Comparison of ENCODE assay signal across 8 mouse cellular contexts in genomic region chr7:126272770-126273311, GRCm38 (mm10). TPM values are rescaled to one million over a fixed set of nuclear protein-coding genes. Genes with fewer than 3 reads are reported as not detected.
A peak's percentile ranks its signal among the peaks of the same experiment; 100 is the strongest.
DNase-seq lines count a peak whose midpoint lies in the region; ATAC-seq lines count a peak whose summit lies in the region.

No protein-coding gene starts in this region.

- no peaks in the 10 kb centered on the region for H3K9me3 ChIP-seq in heart, embryonic 15.5 days (replicated peaks)
- H3K9me3 ChIP-seq in forebrain, embryonic 11.5 days (ENCODE audit: control insufficient read depth, low read length): no peaks in the 10 kb centered on the region
- H3K9me3 ChIP-seq in limb, embryonic 10.5 days (replicated peaks): no peaks in the 10 kb centered on the region
- no peaks in the 10 kb centered on the region for H3K9me3 ChIP-seq in neural tube, embryonic 15.5 days (replicated peaks)

- DNase-seq in heart, adult 9 months (ENCODE audit: low spot score in 2 of 2): no peak
- peak; percentile 61 for DNase-seq in R1 (ENCODE audit: low read depth, low spot score)
- peak; percentile 76 for DNase-seq in forebrain, embryonic 11.5 days (ENCODE audit: low spot score)
- no peak for DNase-seq in limb, embryonic 10.5 days (ENCODE audit: low spot score)
- DNase-seq in layer of hippocampus, postnatal 25 days (ENCODE audit: extremely low spot score in 1 of 2, low spot score in 1 of 2): no peak
- no peak for DNase-seq in T-cell, adult 2 months (ENCODE audit: low spot score)

- peaks cover 29% of the 10 kb centered on the region for H3K4me1 ChIP-seq in heart, embryonic 15.5 days (replicated peaks)
- peaks cover 18% of the 10 kb centered on the region for H3K4me1 ChIP-seq in forebrain, embryonic 11.5 days (replicated peaks; ENCODE audit: control insufficient read depth, insufficient read depth, low read length)
- peaks cover 62% of the 10 kb centered on the region for H3K4me1 ChIP-seq in limb, embryonic 10.5 days
- peaks cover 58% of the 10 kb centered on the region for H3K4me1 ChIP-seq in neural tube, embryonic 15.5 days

- no peaks in the 10 kb centered on the region for H3K27me3 ChIP-seq in heart, embryonic 15.5 days
- H3K27me3 ChIP-seq in forebrain, embryonic 11.5 days (ENCODE audit: control insufficient read depth, insufficient read depth, low read length): no peaks in the 10 kb centered on the region
- peaks cover 10% of the 10 kb centered on the region; the same call in 1 of the 2 replicates for H3K27me3 ChIP-seq in limb, embryonic 10.5 days (ENCODE audit: low read depth, poor library complexity, severe bottlenecking)
- 0 out of 2 replicates have a peak, but pooled peaks cover 2% of the 10 kb centered on the region for H3K27me3 ChIP-seq in neural tube, embryonic 15.5 days (replicated peaks)

- WGBS in heart, embryonic 15.5 days: 1% methylated on average over 38 of the region's 38 CpGs
- WGBS in forebrain, embryonic 11.5 days: under 1% methylated on average over 38 of the region's 38 CpGs
- WGBS in limb, embryonic 10.5 days: 1% methylated on average over 38 of the region's 38 CpGs
- WGBS in neural tube, embryonic 15.5 days: 0% methylated on average over 35 of the region's 38 CpGs

- no peaks in the 10 kb centered on the region for H3K36me3 ChIP-seq in heart, embryonic 15.5 days
- H3K36me3 ChIP-seq in forebrain, embryonic 11.5 days (ENCODE audit: control insufficient read depth, insufficient read depth, low read length): peaks cover 8% of the 10 kb centered on the region
- peaks cover 39% of the 10 kb centered on the region for H3K36me3 ChIP-seq in limb, embryonic 10.5 days
- peaks cover 7% of the 10 kb centered on the region; the same call in 1 of the 2 replicates for H3K36me3 ChIP-seq in neural tube, embryonic 15.5 days

- H3K4me2 ChIP-seq in heart, embryonic 15.5 days: peak overlapping the region; percentile 99
- peak overlapping the region; percentile 74 for H3K4me2 ChIP-seq in forebrain, embryonic 11.5 days (ENCODE audit: low read depth, low read length, severe bottlenecking)
- H3K4me2 ChIP-seq in neural tube, embryonic 15.5 days: peak overlapping the region; percentile 90

- peak overlapping the region; percentile 86 for H3K27ac ChIP-seq in heart, embryonic 15.5 days
- H3K27ac ChIP-seq in forebrain, embryonic 11.5 days (ENCODE audit: low read depth, low read length): peak overlapping the region; percentile 94
- H3K27ac ChIP-seq in limb, embryonic 10.5 days: peak overlapping the region; percentile 98
- peak overlapping the region; percentile 96 for H3K27ac ChIP-seq in neural tube, embryonic 15.5 days (replicated peaks)

- peak overlapping the region; percentile 82 for H3K4me3 ChIP-seq in heart, embryonic 15.5 days
- H3K4me3 ChIP-seq in forebrain, embryonic 11.5 days (ENCODE audit: low read depth, low read length): peak overlapping the region; percentile 99
- peak overlapping the region; percentile 96 for H3K4me3 ChIP-seq in limb, embryonic 10.5 days
- H3K4me3 ChIP-seq in neural tube, embryonic 15.5 days (replicated peaks): peak overlapping the region; percentile 95

- no peak; the same call in 1 of the 2 replicates for ATAC-seq in heart, embryonic 15.5 days (replicated peaks; ENCODE audit: insufficient number of reproducible peaks, insufficient read depth, low FRiP score, low read depth)
- peak; percentile 37 for ATAC-seq in forebrain, embryonic 11.5 days (replicated peaks; ENCODE audit: low FRiP score)
- peak; percentile 40 for ATAC-seq in neural tube, embryonic 15.5 days (ENCODE audit: low FRiP score)

- H3K9ac ChIP-seq in heart, embryonic 15.5 days: peak overlapping the region; percentile 87
- H3K9ac ChIP-seq in forebrain, embryonic 11.5 days (ENCODE audit: low read length): peak overlapping the region; percentile 99
- peak overlapping the region; percentile 99 for H3K9ac ChIP-seq in neural tube, embryonic 15.5 days (replicated peaks)

RNA-seq across cellular contexts. Expression of gene Sbk1, which starts 0.4 kb away (rescaled TPM):
- polyA plus RNA-seq in heart, embryonic 15.5 days (2015; fragmentation: Nextera tagmentation; extraction: Ambion mirVana): 11.2 and 16.4 TPM in 2 replicates
- 194 and 214 TPM in 2 replicates for polyA plus RNA-seq in forebrain, embryonic 11.5 days (2014; fragmentation: Nextera tagmentation; extraction: Ambion mirVana)
- polyA plus RNA-seq in limb, embryonic 10.5 days (2016; fragmentation: Nextera tagmentation; extraction: Ambion mirVana): 83.4 and 122 TPM in 2 replicates
- 143 and 182 TPM in 2 replicates for polyA plus RNA-seq in neural tube, embryonic 15.5 days (2015; fragmentation: Nextera tagmentation; extraction: Ambion mirVana)
- 10 to 100 TPM; 98.2 to 99.0 TPM for total RNA-seq in layer of hippocampus, postnatal 25 days (2021)

Comparison
In these comparisons a context has a peak if more than half of its experiments do, and no peak if none do; other contexts are left out.
1. DNase-seq: peak in R1 (single experiment) and forebrain, embryonic 11.5 days (single experiment); none in heart, adult 9 months (0 of 2), limb, embryonic 10.5 days (single experiment), layer of hippocampus, postnatal 25 days (0 of 2) and T-cell, adult 2 months (single experiment).
2. Peak in every context shown above with its lines, with median percentiles within 50 percentile points of each other: H3K27ac ChIP-seq, H3K4me2 ChIP-seq, H3K4me3 ChIP-seq and H3K9ac ChIP-seq.